Mouse (Mus musculus) midbrain, embryonic 14.5 days (tissue): ENCODE results near the gene Gata3. TPM values are rescaled to one million over a fixed set of nuclear protein-coding genes. Genes with fewer than 3 reads are reported as not detected.

Experiments
- ATAC-seq: fragments of 200-750 bp; cut with Nextera tagmentation; 2 replicates; pipeline ENCODE4 v1.8.0; 2017; ENCODE audit warnings: moderate number of reproducible peaks, moderate library complexity; ENCODE audit not compliant: low FRiP score, low TSS enrichment
- DNase-seq: peaks from one replicate; pipeline ENCODE4 v3.0.0-alpha.2; 2015
- H3K27ac ChIP-seq: fragments of 300-500 bp; sonication (generic); replicated peaks from 2 replicates; pipeline ENCODE4 v1.5.1; 2014; ENCODE audit warnings: mild to moderate bottlenecking, low read depth, low read length, moderate library complexity
- H3K27me3 ChIP-seq: fragments of 300-500 bp; sonication (generic); 2 replicates; pipeline ENCODE4 v1.6.1; 2014; ENCODE audit warnings: low read length, control low read depth, mixed read lengths; ENCODE audit not compliant: control insufficient read depth, insufficient read depth
- H3K36me3 ChIP-seq: fragments of 300-500 bp; sonication (generic); 2 replicates; pipeline ENCODE4 v1.6.1; 2014; ENCODE audit warnings: low read length, control low read depth; ENCODE audit not compliant: control insufficient read depth, insufficient read depth
- H3K4me1 ChIP-seq: fragments of 300-500 bp; sonication (generic); 2 replicates; pipeline ENCODE4 v1.6.1; 2014; ENCODE audit warnings: mild to moderate bottlenecking, antibody characterized with exemption, low read length, control low read depth; ENCODE audit not compliant: control insufficient read depth, insufficient read depth
- H3K4me2 ChIP-seq: fragments of 300-500 bp; sonication (generic); 2 replicates; pipeline ENCODE4 v1.6.1; 2014; ENCODE audit warnings: mild to moderate bottlenecking, low read length, moderate library complexity
- H3K4me3 ChIP-seq: fragments of 300-500 bp; sonication (generic); replicated peaks from 2 replicates; pipeline ENCODE4 v1.5.1; 2014; ENCODE audit warnings: low read depth, low read length
- H3K9ac ChIP-seq: fragments of 300-500 bp; sonication (generic); replicated peaks from 2 replicates; pipeline ENCODE4 v1.6.1; 2014; ENCODE audit warnings: mild to moderate bottlenecking, low read length, moderate library complexity
- H3K9me3 ChIP-seq: fragments of 300-500 bp; sonication (generic); 2 replicates; pipeline ENCODE4 v1.6.1; 2016; ENCODE audit warnings: low read length, control low read depth, mixed read lengths; ENCODE audit not compliant: control insufficient read depth
- WGBS: fragments of 180-500 bp; shearing (Covaris S2); extraction: QIAGEN DNeasy Blood & Tissue Kit; methylation state at CpG from one replicate; pipeline ENCODE4 v1.1.7; 2014; 5-methylcytosine and 5-hydroxymethylcytosine counted together
- polyA plus RNA-seq: library from polyadenylated mRNA; unstranded; fragments of >200 nt; fragmentation: Nextera tagmentation; extraction: Ambion mirVana; gene quantifications from 2 replicates; pipeline ENCODE4 v1.2.1, GENCODE M21; 2014

Gata3 gene
- polyA plus RNA-seq, 1 experiment from 2014 or later, result 120 TPM

DNA sequence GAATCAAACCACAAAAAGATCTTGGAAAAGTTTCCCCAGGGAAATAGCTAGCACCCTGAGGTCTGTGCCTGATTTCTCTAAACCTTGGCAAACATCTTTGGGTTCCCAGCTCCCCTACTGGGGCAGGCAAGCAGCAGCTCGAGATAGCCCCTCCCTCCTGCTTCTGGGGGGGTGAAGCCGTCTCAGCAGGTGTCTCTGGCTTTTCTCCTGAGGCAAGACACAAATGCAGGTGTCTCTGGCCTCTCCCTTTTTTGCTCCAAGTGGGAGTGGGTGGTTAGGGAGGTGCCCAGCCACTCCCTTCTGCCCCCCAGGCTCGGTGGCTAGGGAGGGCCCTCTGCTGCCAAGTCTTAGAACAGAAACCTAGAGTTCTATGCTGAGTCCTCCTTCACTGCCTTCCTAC, 62.2 kb downstream of the Gata3 start:
- ATAC-seq (no peak), DNase-seq (no peak)
- Histone ChIP-seq H3K4me1 (no peaks in the 10 kb centered on the region), H3K4me2 (no peak overlapping the region), H3K27me3 (no peaks in the 10 kb centered on the region), H3K9ac (no peak overlapping the region), H3K27ac (no peak overlapping the region), H3K4me3 (no peak overlapping the region), H3K9me3 (no peaks in the 10 kb centered on the region), H3K36me3 (no peaks in the 10 kb centered on the region)
- WGBS, result 34% methylated on average over 3 of the region's 3 CpGs

GRCm38 (mm10) chr2:9820611-9821010, 69.2 kb downstream of the Gata3 start:
- WGBS, result 91% methylated on average over 8 of the region's 8 CpGs
- H3K4me2 ChIP-seq, result no peak overlapping the region

DNA sequence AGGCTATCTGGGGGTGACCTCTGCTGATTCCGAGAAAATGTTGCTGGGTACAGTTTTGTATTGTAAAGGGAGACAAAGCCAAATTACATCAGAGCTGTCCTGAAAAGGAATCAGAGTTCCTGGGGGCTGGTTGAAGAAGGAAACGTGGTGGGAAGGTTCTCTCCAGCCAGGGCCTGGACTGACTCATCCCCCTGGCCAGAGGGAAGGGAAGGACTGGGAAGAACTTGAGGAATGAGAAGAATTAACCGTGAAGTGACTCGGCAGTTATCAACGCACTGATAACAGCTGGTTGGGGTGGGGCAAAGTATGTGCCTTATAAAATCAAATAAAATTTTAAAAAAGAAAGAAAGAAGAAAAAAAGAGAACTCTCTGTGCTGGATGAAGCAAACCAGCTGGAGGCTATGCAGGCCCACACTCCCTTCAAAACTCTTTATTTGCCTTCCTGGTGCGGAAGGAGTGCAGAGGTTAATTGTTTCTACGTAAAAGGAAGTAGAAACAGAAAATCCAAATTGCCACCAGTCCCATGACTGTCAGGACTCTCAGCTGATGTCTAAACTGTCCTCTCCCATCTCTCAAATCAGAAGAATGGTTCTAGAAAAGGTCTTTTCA, 71.6 kb downstream of the Gata3 start:
- no peak overlapping the region for H3K4me3 ChIP-seq
- no peak overlapping the region for H3K4me2 ChIP-seq
- H3K36me3 ChIP-seq, result no peaks in the 10 kb centered on the region
- 81% methylated on average over 7 of the region's 7 CpGs for WGBS
- H3K9ac ChIP-seq, result no peak overlapping the region
- no peak for ATAC-seq
- H3K27ac ChIP-seq, result no peak overlapping the region
- H3K4me1 ChIP-seq, result no peaks in the 10 kb centered on the region
- no peak for DNase-seq
- no peaks in the 10 kb centered on the region for H3K27me3 ChIP-seq
- H3K9me3 ChIP-seq, result no peaks in the 10 kb centered on the region

More at GRCm38 (mm10) chr2:9820611-9821010, 69.2 kb downstream of the Gata3 start:
- Histone ChIP-seq H3K27ac (no peak overlapping the region), H3K4me3 (no peak overlapping the region), H3K36me3 (no peaks in the 10 kb centered on the region), H3K9me3 (no peaks in the 10 kb centered on the region), H3K27me3 (no peaks in the 10 kb centered on the region), H3K9ac (no peak overlapping the region), H3K4me1 (no peaks in the 10 kb centered on the region)
- DNase-seq (no peak), ATAC-seq (no peak)

Other genes starting within 250 kb of the Gata3 start
- 1.7 and 2.5 TPM in 2 replicates for gene 4930412O13Rik, start 8.8 kb downstream of the Gata3 start, polyA plus RNA-seq
- 5.5 and 6.3 TPM in 2 replicates for gene 9230102O04Rik, start 494 bp downstream of the Gata3 start, polyA plus RNA-seq
- gene Taf3, start 158.6 kb upstream of the Gata3 start, polyA plus RNA-seq, result 12.8 and 16.4 TPM in 2 replicates
- gene Atp5c1, start 190.5 kb upstream of the Gata3 start, polyA plus RNA-seq, result 577 and 596 TPM in 2 replicates
- gene Kin, start 190.6 kb upstream of the Gata3 start, polyA plus RNA-seq, result 33.9 and 34.2 TPM in 2 replicates
- gene Itih2, start 241.4 kb upstream of the Gata3 start, polyA plus RNA-seq, result 1.1 TPM in 1 of 2 replicates, not detected in the other